Mouse (Mus musculus) liver, embryonic 14.5 days (tissue): ENCODE measurements around the gene Pou2f1.

Experiments used
- CTCF ChIP-seq: IDR thresholded peaks from 2 replicates; pipeline ENCODE4 v1.5.1; 2016; ENCODE audit warnings: antibody characterized with exemption, low read depth, control low read depth
- EP300 ChIP-seq: IDR thresholded peaks from 2 replicates; pipeline ENCODE4 v1.6.1; 2016; ENCODE audit warnings: antibody characterized with exemption, low read depth

DNA sequence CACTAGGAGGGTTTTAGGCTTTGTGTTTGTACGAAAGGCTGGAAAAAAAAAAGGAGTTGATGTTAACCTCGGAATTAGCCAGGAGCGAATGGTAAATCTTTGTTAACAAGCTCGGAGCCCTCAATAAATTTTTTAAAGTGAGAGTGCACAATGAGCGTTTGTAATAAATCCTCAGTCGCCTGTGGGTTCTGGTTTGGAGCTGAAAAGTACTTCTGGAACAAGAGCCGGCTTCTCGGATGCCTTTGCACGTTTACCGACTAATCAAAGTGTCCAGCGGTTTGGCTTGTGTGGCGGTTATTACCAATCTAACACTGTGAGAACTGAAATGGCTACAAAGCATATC is 167.9 kb downstream of the Pou2f1 start:
- no peak for TF ChIP-seq CTCF
- TF ChIP-seq EP300: no peak
